Mouse (Mus musculus): ENCODE results near the gene Setd6. TPM values are rescaled to one million over a fixed set of nuclear protein-coding genes. Genes with fewer than 3 reads are reported as not detected.

Setd6 gene
- polyA plus RNA-seq, 1 experiment from 2014 or later = 31.9 TPM

Small RNA genes lying within 50 kb of the gene (microRNA-seq; reads per million reads assigned to microRNA genes)
- gene Mir7073 = not detected

Other genes with a start within 250 kb of the Setd6 start
- gene Csnk2a2, start 225.8 kb upstream of the Setd6 start, polyA plus RNA-seq (2014; fragmentation: Nextera tagmentation; extraction: Ambion mirVana) = 16.1 and 16.7 TPM in 2 replicates
- 0.97 and 2.0 TPM in 2 replicates for gene Ccdc113, start 181.8 kb upstream of the Setd6 start, polyA plus RNA-seq (2014; fragmentation: Nextera tagmentation; extraction: Ambion mirVana)
- gene Prss54, start 139.5 kb upstream of the Setd6 start, polyA plus RNA-seq (2014; fragmentation: Nextera tagmentation; extraction: Ambion mirVana) = not detected in 2 replicates
- gene Gins3, start 82.4 kb upstream of the Setd6 start, polyA plus RNA-seq (2014; fragmentation: Nextera tagmentation; extraction: Ambion mirVana) = 6.6 and 7.2 TPM in 2 replicates
- gene Ndrg4, start 38.9 kb upstream of the Setd6 start, polyA plus RNA-seq (2014; fragmentation: Nextera tagmentation; extraction: Ambion mirVana) = 431 and 486 TPM in 2 replicates
- 62.8 and 76.8 TPM in 2 replicates for gene Cnot1, start 91.6 kb downstream of the Setd6 start, polyA plus RNA-seq (2014; fragmentation: Nextera tagmentation; extraction: Ambion mirVana)
- 244 and 264 TPM in 2 replicates for gene Sap18b, start 109.5 kb downstream of the Setd6 start, polyA plus RNA-seq (2014; fragmentation: Nextera tagmentation; extraction: Ambion mirVana)
- gene Slc38a7, start 137.7 kb downstream of the Setd6 start, polyA plus RNA-seq (2014; fragmentation: Nextera tagmentation; extraction: Ambion mirVana) = 23.2 and 25.5 TPM in 2 replicates
- gene Got2, start 172.7 kb downstream of the Setd6 start, polyA plus RNA-seq (2014; fragmentation: Nextera tagmentation; extraction: Ambion mirVana) = 90.2 and 104 TPM in 2 replicates

All from neural tube, embryonic 14.5 days (tissue).